Mouse (Mus musculus) ES-E14 (cell line): ENCODE data around the gene Snrpg. TPM values are rescaled to one million over a fixed set of nuclear protein-coding genes. Genes with fewer than 3 reads are reported as not detected.

Source experiments
- DNase-seq: peaks from one replicate; pipeline ENCODE4 v3.0.0-alpha.2; 2013; ENCODE audit warnings: low read depth, low spot score
- H3K27ac ChIP-seq: 2 replicates; pipeline ENCODE4 v1.5.1; 2012; ENCODE audit warnings: low read depth, mild to moderate bottlenecking, low read length, moderate library complexity, mixed read lengths; ENCODE audit not compliant: poor library complexity, insufficient read depth, severe bottlenecking
- H3K36me3 ChIP-seq: 2 replicates; pipeline ENCODE4 v1.6.1; 2012; ENCODE audit warnings: mild to moderate bottlenecking, low read length, moderate library complexity, mixed read lengths; ENCODE audit not compliant: control insufficient read depth, poor library complexity, insufficient read depth, severe bottlenecking
- H3K4me1 ChIP-seq, 2 experiments: fragments of 150-350 bp in 1 of 2; sonication (generic) in 1 of 2; 2 replicates each; pipeline ENCODE4 v1.6.1; 2012; ENCODE audit warnings: low read length in 2 of 2, mild to moderate bottlenecking in 1 of 2, mixed read lengths in 1 of 2; ENCODE audit not compliant: control insufficient read depth in 2 of 2, insufficient read depth in 2 of 2, poor library complexity in 1 of 2
- H3K4me3 ChIP-seq, 2 experiments: fragments of 150-350 bp in 1 of 2; sonication (generic) in 1 of 2; 2 replicates each; pipeline ENCODE4 v1.5.1; 2012; ENCODE audit warnings: low read length in 2 of 2, low read depth in 1 of 2, mild to moderate bottlenecking in 1 of 2, mixed read lengths in 1 of 2; ENCODE audit not compliant: insufficient read depth in 1 of 2, poor library complexity in 1 of 2, severe bottlenecking in 1 of 2
- H3K9ac ChIP-seq: 2 replicates; pipeline ENCODE4 v1.6.1; 2012; ENCODE audit warnings: low read depth, mild to moderate bottlenecking, low read length, mixed read lengths; ENCODE audit not compliant: poor library complexity, insufficient read depth, severe bottlenecking
- H3K9me3 ChIP-seq: fragments of 150-350 bp; sonication (generic); 2 replicates; pipeline ENCODE4 v1.6.1; 2012; ENCODE audit warnings: low read depth, mild to moderate bottlenecking, low read length; ENCODE audit not compliant: control insufficient read depth, insufficient read depth
- CHD2 ChIP-seq: IDR thresholded peaks from 2 replicates; pipeline ENCODE4 v1.6.1; 2014; ENCODE audit warnings: mild to moderate bottlenecking, low read depth, low read length, inconsistent platforms
- HCFC1 ChIP-seq: IDR thresholded peaks from 2 replicates; pipeline ENCODE4 v1.6.1; 2012; ENCODE audit warnings: low read length, inconsistent platforms, borderline replicate concordance; ENCODE audit not compliant: insufficient read depth
- MAFK ChIP-seq: IDR thresholded peaks from 2 replicates; pipeline ENCODE4 v1.6.1; 2014; ENCODE audit warnings: mild to moderate bottlenecking, low read depth, low read length, inconsistent platforms; ENCODE audit not compliant: insufficient read depth
- ZC3H11A ChIP-seq: IDR thresholded peaks from 2 replicates; pipeline ENCODE4 v1.6.1; 2012; ENCODE audit warnings: low read depth, mild to moderate bottlenecking, inconsistent platforms, low read length, borderline replicate concordance
- ZNF384 ChIP-seq: IDR thresholded peaks from 2 replicates; pipeline ENCODE4 v1.6.1; 2012; ENCODE audit warnings: low read depth, low read length, inconsistent platforms
- in situ Hi-C, 2 experiments: fragments of 600-800 bp; cut with MboI; formaldehyde crosslinking; loops; one replicate each; pipeline ENCODE4 v1.15.1; 2025; ENCODE audit warnings: low sequenced_read_pairs in 2 of 2, inconsistent platforms in 1 of 2; ENCODE audit not compliant: unreplicated experiment in 2 of 2
- total RNA-seq: library from RNA; depleted of rRNA; stranded (reverse); fragments of 300-350 nt; gene quantifications from 2 replicates; pipeline ENCODE4 v1.2.3, GENCODE M21; 2012

Snrpg gene
- total RNA-seq, 1 experiment: 672 TPM

DNA sequence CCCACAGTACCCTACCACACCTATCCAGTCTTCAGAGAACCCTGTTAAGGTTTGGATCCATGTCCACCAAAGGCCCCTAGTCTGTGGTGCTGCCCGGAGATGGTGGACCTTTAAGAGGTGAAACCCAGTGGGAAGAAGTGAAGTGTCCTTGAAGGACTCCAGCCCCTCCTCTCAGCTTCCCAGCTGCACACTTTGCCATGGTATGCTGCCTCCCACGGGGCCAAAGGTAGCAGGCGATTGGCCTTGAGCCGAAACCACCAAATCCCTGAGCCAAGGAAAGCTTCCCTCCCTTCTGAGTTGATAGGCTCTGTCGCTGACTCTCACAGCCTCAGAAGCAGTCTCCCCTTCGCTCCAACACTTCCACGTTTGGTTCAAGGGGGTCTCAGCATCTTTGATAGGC, 10.4 kb upstream of the Snrpg start:
- TF ChIP-seq ZC3H11A: no peak
- Histone ChIP-seq H3K4me1 (no peaks in the 10 kb centered on the region; a peak in 1 of 4 replicates), H3K9ac (no peak overlapping the region), H3K4me3 (no peak overlapping the region), H3K27ac (no peak overlapping the region), H3K36me3 (no peaks in the 10 kb centered on the region), H3K9me3 (no peaks in the 10 kb centered on the region)
- no peak for DNase-seq
- in situ Hi-C loops: loop anchor here in 1 of 2 experiments (25.0 kb wide), 1 partner anchor 223 kb away; no protein-coding TSS in a partner anchor

GRCm38 (mm10) chr6:86361373-86361772, 9.7 kb upstream of the Snrpg start:
- TF ChIP-seq ZNF384: no peak
- no peak for TF ChIP-seq MAFK
- TF ChIP-seq CHD2: no peak
- TF ChIP-seq ZC3H11A: no peak
- TF ChIP-seq HCFC1: no peak
- Histone ChIP-seq H3K27ac (no peak overlapping the region), H3K9me3 (no peaks in the 10 kb centered on the region), H3K4me3 (no peak overlapping the region), H3K9ac (no peak overlapping the region), H3K4me1 (peaks cover 0 to under 1% of the 10 kb centered on the region in 2 experiments; a peak in 1 of 4 replicates), H3K36me3 (0 out of 2 replicates have a peak, but pooled peaks cover under 1% of the 10 kb centered on the region)
- in situ Hi-C loops: loop anchor here in 1 of 2 experiments (25.0 kb wide), 1 partner anchor 224 kb away; no protein-coding TSS in a partner anchor
- no peak for DNase-seq

GRCm38 (mm10) chr6:86364442-86365141, 6.5 kb upstream of the Snrpg start:
- no peaks in the 10 kb centered on the region for H3K9me3 ChIP-seq
- peak overlapping the region; percentile 56; the same call in 1 of the 2 replicates for H3K9ac ChIP-seq
- DNase-seq: peak; percentile 79
- peak overlapping the region in 1 of 2 experiments; percentile 52; a peak in 2 of 4 replicates for H3K4me3 ChIP-seq
- no peak for TF ChIP-seq MAFK
- TF ChIP-seq ZC3H11A: peak; percentile 74; the same call in 1 of the 2 replicates
- TF ChIP-seq ZNF384: peak; percentile 91
- in situ Hi-C loops: loop anchor here in 1 of 2 experiments (25.0 kb wide), 1 partner anchor 227 kb away; no protein-coding TSS in a partner anchor
- H3K27ac ChIP-seq: no peak overlapping the region
- peaks cover 9% of the 10 kb centered on the region for H3K36me3 ChIP-seq
- H3K4me1 ChIP-seq: peaks cover 0 to 3% of the 10 kb centered on the region in 2 experiments; a peak in 1 of 4 replicates

- in situ Hi-C loops: loop anchor here in 1 of 2 experiments (25.0 kb wide), 1 partner anchor 228 kb away; no protein-coding TSS in a partner anchor
- H3K4me3 ChIP-seq: peak within 1 kb of the TSS; percentile 82 to 97
- DNase-seq: peak; percentile 98
- TF ChIP-seq HCFC1 (no peak; the same call in 1 of the 2 replicates), MAFK (no peak), ZNF384 (no peak), ZC3H11A (no peak), CHD2 (no peak)
- no peaks in the 10 kb centered on the region for H3K9me3 ChIP-seq
- peaks cover 0 to 5% of the 10 kb centered on the region in 2 experiments; a peak in 1 of 4 replicates for H3K4me1 ChIP-seq
- peak within 1 kb of the TSS; percentile 68 for H3K27ac ChIP-seq
- peaks cover 9% of the 10 kb centered on the region for H3K36me3 ChIP-seq
- peak within 1 kb of the TSS; percentile 98 for H3K9ac ChIP-seq
These were observed 5.6 kb upstream of the Snrpg start, which contains the start of gene Fam136a for GRCm38 (mm10) chr6:86365371-86366124. Fam136a (plus strand) TSS chr6:86365646.
